Mouse (Mus musculus) skeletal muscle tissue, adult 2 months (tissue): ENCODE measurements at regions not wholly inside any gene's neighbourhood (a gene's known extent, or its start where the extent isn't known, plus 50 kb on each side); places are given as distances from the start of the nearest gene placed in this dataset.

ENCODE experiments used
- DNase-seq: peaks from one replicate; pipeline ENCODE4 v3.0.0-alpha.2; 2012; ENCODE audit warnings: low read depth, low spot score

- no peak for DNase-seq
Observed at GRCm38 (mm10) chr14:47857731-47858556, 209.7 kb downstream of the Ktn1 start.

GRCm38 (mm10) chr14:47862556-47862955, 214.3 kb downstream of the Ktn1 start:
- no peak for DNase-seq

DNA sequence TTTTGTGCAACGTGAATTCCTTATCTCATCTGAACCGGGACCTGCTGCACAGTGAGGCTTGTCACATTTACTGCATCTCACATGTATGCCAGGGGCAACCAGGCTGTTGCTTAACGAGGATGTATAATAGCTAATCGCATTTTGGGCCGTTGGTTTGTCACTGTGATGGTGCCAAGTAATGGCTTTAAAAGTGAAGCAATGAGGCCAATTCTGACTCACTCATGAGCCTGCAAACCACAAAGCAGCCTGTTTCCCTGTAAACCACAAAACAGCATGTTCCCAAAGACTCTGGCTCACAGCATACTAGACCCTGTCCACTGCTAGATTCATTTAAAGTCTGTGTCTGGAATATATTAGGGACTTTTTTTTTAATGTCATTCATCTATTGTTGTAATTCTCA, 214.8 kb downstream of the Ktn1 start:
- DNase-seq: peak; percentile 72

- DNase-seq: no peak
Observed at GRCm38 (mm10) chr14:47863701-47864100, 215.5 kb downstream of the Ktn1 start.

- DNase-seq: no peak
Observed at GRCm38 (mm10) chr14:47867017-47867416, 218.8 kb downstream of the Ktn1 start.

- DNase-seq: peak; percentile 14
Observed at GRCm38 (mm10) chr14:47868258-47868780, 220.1 kb downstream of the Ktn1 start.

GRCm38 (mm10) chr14:47876585-47876984, 228.3 kb downstream of the Ktn1 start:
- DNase-seq: no peak

- DNase-seq: no peak
Observed at GRCm38 (mm10) chr14:47877167-47877566, 228.9 kb downstream of the Ktn1 start.

GRCm38 (mm10) chr14:47877771-47878443, 229.7 kb downstream of the Ktn1 start:
- no peak for DNase-seq

DNA sequence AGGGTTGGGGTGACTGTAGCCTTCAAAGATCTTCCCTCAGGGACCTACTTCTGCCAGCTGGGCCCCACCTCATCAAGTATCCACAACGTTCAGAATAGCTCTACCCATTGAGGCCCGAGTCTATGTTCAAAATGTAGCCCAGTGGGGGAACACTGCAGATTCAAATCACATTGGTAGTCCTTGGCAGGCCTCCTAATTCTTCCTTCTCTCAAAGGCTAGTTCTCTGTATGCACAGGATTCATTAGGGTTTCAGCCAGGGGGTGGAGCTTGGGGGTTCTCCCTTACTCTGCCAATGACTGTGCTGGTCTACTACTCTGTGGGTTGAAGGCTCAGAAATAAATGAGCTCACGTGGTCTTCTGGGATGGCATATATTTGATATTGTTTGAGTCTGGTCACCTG, 235.3 kb upstream of the Peli2 start:
- DNase-seq: no peak

DNA sequence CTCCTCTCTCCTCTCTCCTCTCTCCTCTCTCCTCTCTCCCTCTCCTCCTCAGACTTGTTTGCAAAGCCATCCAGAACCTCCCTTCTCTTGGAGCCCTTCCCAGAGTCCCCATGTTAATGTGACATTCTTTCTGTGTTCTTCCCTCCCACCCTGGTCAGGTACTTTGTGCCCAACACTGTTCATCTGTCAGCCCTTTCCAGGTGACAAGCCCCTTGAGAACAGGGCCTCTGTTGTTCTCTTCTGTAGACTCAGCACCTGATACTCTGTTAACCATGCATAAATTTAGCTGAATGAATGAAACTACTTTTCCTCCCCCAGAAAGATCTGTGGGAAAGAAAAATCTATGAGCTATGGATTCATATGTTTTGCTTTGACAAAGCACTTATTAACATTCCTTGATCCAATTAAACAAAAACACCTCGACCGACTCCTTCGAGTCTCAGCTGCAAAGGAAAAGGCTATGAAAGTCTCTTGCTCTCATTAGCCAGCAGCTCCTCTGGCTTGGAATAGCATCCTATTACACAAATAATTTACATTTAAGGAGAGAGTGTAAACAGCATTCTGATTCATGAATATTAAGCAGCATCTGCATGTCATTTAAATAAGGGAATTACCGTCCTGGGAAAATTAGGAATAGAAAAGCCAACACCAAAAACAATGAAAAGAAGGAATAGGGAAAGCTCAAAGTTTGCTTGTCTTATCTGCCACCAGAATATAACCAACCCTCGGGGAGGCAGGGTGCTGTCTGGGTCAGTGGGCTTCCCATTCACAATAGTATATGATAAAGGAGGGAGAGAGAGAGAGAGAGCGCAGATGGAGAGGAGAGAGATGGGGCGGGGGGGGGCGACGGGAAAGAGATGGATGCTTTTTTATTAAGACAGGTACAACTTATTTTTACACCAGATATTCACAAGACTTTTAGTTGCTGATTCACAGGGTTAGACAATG, 230.1 kb upstream of the Peli2 start:
- DNase-seq: no peak

DNA sequence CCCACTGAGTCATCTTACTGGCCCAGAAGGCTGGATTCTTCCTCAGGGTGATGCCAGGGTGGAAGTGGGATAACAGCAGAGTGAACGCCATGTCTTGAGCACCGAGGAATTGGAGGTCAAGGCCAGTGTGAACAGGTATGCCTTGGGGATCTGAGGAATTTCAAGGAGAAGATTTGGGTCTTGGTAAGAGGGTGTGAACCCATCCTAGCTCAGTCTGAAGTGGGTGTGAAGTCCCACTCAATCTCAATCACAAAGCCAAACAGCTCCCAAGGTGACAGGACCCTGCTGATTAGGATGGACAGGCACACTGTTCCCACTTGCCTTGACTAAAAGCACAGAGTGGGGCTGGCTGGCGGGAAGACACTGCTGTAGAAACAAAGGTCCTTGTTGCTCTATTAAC, 224.0 kb upstream of the Peli2 start:
- no peak for DNase-seq

GRCm38 (mm10) chr14:47897907-47898530, 222.6 kb upstream of the Peli2 start:
- DNase-seq: peak; percentile 56

DNA sequence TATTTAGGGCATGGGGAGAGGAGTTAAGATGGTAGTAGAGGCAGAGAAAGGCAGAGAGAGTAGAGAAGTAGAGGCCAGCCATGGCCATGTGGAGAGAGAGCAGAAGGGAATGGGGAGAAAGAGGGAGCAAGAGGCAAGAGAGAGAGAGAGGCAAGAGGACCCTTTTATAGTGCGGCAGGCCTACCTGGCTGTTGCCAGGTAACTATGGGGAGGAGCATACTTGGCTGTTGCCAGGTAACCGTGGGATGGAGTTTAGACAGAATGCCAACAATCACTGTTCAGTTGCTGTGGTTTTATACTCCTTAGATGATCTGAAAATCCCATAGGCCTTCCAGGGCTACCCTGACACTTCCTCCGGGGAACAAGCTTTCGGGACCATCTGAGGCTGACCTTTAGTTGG, 222.0 kb upstream of the Peli2 start:
- no peak for DNase-seq

GRCm38 (mm10) chr14:47905334-47905733, 215.3 kb upstream of the Peli2 start:
- no peak for DNase-seq

- DNase-seq: no peak
Observed at GRCm38 (mm10) chr14:47909129-47909528, 211.5 kb upstream of the Peli2 start.

GRCm38 (mm10) chr14:47910741-47911295, 209.8 kb upstream of the Peli2 start:
- no peak for DNase-seq

- DNase-seq: no peak
Observed at GRCm38 (mm10) chr14:47911546-47912545, 208.8 kb upstream of the Peli2 start.

DNA sequence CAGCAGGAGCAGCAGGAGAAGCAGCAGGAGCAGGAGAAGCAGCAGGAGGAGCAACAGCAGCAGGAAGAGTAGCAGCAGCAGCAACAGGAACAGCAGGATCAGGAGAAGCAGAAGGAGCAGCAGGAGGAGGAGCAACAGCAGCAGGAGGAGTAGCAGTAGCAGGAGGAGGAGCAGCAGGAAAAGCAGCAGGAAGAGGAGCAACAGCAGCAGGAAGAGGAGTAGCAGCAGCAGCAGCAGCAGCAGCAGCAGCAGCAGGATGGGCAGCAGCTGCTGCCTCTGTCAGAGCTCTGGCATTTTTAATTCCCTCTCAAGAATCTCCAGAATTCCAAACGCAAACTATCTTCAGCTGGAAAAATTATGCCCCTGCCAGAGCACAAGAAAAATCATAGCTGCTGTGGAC, 205.0 kb upstream of the Peli2 start:
- DNase-seq: no peak
